Mouse (Mus musculus) ZHBTc4 (cell line): ENCODE data around the gene Egln2.

Source experiments
- DNase-seq: peaks from one replicate; pipeline ENCODE4 v3.0.0-alpha.2; 2011; ENCODE audit warnings: low read depth, low spot score

Gene Egln2

DNA sequence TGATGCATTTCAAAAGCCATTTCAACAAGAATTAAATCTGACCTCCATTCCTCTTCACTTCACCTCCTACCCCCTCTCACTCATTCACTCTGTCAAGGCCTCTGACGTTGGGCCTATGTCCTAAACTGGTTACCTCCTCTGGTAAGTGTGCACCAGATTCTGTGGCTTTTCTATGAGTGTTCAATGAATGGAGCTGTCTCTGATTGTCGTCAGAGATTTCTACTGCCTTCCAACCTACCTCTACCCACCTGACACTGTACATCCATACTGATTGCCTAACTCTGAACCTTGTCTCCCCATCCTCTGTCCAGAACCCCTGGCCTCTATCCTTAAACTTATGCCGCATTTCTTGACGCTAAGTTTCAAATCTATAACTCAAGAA is 11.3 kb upstream of the Egln2 start:
- no peak for DNase-seq

DNA sequence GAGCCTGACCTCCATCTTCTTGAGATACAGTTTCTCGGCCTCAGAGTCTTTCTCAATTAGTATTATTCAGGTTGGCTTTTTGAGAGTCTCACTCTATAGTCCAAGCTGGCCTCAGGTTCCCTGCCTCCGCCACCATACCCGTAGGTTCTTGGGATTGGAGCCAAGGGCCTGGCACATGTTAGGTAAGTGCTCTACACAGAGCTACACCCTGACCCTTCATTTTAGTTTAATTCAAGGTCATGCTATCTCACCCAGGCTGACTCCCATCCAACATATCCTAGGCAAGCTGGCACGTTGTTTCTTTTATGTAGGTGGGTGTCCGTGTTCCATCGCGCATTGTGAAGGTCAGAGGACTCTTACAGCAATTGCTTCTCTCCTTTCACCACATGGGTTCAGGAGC is 8.3 kb upstream of the Egln2 start:
- no peak for DNase-seq

DNA sequence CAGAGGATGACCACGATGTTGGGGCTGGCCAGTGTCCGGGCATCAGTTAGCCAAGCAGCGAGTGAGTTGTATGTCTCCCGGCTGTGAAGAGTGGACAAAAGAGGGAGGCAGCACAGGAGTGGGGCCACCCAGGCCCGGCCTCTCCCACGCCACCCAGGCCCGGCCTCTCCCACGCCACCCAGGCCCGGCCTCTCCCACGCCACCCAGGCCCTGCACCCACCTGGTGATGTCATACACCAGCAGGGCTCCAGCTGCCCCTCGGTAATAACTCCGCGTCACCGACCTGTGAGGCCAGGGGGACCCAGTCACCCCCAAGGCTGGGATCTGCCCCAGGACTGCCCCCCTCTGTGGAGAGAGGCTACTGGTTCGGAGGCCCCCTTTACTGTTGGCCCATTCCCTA is 7.9 kb upstream of the Egln2 start:
- DNase-seq: no peak

DNA sequence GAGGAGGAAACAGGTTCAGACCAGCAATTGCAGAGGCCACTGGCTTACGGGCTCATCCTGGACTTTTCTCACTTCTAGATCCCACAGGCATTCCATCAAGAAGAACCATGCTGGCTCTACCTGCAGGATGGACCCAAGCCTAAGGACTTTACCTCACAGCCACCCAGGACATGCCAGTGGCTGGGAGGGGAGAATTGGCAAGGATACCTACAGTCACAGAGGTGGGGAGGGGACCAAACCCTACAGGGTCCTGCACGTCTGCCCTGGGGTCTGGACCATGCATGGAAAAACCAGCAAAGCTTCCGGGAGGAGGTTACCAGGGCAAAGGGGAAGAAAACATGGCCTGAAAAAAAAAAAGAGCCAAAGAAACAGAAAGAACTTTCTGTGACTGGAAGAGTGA is 4.4 kb upstream of the Egln2 start:
- DNase-seq: no peak

DNA sequence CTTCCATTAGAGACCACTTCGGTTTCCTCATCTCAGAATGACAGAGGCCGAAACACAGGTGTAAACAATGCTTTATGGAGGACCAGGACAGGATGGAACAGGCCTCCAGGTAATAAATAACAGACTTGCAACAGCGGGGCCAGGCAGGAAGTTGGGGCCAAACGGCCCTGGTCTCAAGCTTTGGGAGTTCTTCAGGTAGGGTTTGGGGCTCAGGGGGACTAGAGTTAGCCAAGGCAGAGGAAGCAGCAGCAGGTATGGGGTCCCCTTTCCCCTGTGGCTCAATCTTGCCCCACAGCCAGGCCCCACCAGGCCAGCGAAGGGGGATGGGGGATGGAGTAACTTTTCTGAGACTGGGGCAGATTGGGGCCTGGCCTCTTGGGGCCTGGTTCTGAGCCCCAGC is 1.8 kb upstream of the Egln2 start:
- DNase-seq: no peak

DNA sequence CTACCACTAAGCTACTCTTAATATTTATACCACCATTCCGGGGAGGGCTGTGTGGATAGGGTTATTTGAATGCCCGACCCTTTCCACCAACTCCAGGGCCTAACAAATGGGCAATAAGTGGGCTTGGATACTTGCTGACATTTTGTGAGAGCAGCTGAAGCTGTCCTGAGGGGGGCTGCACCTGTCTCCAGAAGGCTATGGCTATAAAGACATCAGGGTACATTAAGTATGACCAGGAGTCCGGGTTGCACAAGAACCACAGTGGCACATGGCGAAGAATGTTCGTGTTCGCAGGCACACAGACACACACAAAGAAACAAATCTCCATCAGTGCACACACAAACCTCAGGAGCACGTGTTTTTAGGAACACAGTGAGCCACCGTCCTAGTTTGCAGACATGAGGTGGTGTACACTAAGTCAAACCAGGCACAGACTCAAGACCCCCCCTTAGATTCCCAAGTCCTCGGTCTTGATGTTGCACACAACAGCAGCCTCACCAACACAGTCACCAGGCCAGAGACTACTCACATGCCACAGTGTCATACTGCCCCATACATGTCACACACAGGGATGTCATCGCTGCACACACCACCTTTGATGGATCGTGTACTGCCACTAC is 983 bp upstream of the Egln2 start:
- no peak for DNase-seq

DNA sequence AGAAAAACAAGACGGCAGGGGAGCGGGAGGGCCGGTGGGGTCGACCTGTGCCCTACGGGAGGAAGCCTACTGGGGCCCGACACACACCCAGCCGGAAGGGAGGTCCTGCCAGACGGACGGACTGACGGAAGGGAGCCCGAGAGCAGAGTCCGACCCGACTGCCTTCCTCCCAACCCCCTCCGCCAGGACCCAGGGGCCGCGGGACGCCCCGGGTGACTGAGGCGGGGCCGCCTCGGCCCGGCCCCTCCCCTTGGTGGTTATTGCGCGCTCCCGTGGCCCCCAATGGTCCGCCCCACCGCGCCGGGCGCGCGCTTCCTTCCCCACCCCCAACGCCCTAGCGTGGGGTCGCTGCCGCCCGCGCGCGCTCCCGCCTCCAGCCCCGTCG is 381 bp downstream of the Egln2 start:
- peak; percentile 93 for DNase-seq

DNA sequence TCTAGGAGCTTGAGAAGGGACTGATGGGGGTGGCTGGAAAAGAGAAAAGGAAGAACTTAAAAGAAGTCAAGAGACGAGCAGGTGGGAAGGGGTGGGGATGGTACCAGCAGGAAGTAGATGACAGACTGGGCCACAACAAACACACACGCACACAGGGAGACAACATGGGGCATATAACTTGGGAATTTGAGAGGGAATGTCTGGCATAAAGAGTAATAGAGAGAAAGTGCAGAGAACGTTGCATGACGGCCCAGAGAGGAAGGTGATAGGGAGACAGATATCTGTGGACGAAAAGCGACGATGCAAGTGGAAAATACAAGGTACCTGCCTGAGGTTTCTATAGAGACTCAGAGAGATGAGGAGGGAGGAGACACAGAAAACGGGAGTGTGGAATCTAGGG is 906 bp downstream of the Egln2 start:
- DNase-seq: no peak

DNA sequence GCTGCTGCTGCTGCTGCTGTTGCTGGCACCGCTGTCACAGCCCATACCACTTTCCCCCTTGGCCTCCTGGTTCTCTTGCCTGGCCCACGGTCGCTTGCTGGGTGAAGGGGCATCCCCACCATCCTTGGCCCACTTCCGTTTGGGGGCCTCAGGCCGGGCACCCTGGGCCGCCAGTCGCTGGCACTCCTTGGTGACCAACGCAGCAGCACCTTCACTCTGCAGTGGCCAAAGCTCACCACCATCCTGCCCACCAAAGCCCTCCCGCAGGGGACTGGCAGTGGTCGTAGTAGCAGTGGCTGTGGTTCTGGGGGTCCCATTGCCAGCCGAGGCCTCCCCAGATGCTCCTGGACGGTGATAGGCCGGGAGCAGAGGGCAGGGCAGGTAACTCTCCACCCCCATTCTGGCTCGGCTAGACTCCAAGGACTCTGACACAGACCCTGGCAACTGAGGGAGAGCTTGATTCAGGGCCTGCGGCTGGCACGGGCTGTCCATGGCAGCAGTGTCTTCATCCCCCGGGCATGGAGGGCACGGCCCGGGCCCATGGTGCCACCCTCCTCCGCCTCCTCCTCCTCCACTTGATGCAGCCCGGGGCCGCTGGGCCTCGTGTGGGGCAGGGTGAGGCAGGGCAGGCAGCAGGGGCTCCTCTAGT is 1.5 kb downstream of the Egln2 start:
- DNase-seq: no peak

DNA sequence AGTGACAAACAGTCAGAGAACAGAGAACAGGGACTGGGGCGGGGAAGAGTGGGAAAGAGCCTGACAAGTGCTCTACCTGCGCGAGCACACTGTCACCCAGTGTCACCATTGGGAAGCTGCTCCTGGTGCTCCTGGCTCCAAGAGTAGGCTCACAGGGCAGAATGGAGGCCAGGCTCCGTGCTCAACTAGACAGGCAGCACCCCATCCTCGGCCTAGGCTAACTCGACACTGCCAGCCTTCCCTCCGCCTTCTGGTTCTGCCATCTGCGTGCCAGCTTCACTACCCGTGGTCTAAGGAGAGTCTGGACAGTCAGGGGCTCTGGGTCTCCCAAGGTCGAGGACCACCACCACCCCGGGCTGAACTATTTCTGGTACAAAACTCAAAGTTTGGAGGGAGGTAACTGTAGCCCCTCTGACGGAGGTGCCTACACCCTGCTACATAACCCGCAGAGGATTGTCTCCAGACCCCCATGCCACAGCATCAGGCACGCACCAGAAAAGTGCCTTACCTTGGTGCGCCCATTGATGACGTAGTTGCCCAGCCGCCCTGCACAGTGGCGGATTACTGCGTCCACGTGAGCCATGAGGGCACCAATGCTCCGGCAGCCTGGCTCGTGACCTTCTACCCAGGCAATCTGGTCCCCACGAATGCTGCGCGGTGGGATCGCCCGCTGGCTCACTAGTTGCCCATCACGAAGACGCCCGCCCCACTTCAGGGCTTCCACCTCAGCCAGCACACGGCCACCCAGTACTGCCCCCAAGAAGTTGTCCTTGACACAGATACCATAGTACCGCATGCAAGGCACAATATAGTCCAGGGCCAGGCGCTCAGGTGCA is 2.3 kb downstream of the Egln2 start:
- DNase-seq: peak; percentile 80

DNA sequence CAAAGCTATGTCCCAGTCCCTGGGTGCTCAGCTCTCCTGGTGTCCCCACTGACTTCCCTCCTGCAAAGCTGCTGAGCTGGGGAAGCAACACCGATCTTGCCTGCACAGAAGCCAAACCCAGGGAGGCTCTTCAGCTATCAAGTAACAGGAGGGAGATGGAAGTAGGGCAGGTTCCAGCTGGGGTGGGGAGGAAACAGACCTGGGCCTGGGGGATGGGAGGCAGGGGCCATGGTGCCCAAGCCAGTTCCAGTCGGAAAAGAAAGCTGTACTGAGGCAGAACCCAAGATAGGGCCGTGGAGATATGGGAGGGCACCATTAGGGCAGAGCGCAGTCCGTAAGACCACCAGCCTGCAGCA is 3.2 kb downstream of the Egln2 start:
- DNase-seq: no peak

DNA sequence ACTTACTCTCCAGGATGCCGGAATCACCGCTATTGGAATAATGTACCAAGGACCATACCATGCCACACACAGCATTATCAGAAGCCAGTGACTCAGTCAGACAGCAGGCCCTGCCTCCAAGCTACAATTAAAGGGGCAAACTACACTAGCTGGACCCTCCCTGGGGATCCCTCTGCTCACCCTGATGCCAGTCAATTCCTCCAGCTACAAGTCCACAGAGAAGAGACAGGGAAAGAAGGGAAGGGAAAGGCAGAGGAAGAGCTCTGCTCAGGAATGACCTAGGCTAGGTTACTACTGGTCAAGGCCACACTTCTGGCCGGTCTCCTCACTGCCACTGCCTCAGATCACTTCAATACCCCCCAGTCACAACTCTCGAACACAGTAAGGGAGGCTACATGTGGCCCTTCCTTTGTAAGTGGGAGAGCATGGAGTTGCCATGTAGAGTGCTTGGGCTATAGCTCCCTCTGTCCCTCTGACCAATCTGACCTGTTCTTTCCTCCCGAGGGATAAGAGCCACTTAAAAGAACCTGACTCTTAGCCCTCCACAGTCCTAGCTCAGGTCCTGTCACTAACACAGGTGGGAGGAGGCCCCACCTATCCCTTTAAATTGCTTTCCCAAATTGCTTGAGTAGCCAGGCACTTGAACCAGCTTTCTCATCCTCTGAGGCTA is 3.7 kb downstream of the Egln2 start:
- no peak for DNase-seq

DNA sequence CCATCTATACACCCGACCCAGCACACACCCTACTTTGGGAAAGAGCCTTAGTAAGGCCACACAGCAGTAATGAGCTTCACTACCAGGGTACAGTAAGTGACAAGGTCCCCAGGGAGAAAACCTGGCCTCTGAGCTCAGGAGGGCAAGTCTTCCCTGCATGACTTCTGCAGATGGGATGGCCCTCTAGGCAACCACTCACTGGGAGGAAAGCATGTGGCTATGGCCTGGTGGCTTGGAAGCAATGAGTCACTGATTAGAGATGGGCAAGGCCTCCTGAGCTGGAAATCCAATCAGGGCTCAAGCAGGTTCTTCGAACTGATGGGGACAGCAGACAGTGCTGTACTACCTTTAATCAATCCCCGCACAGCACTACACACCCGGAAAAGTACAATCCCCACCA is 4.9 kb downstream of the Egln2 start:
- no peak for DNase-seq

DNA sequence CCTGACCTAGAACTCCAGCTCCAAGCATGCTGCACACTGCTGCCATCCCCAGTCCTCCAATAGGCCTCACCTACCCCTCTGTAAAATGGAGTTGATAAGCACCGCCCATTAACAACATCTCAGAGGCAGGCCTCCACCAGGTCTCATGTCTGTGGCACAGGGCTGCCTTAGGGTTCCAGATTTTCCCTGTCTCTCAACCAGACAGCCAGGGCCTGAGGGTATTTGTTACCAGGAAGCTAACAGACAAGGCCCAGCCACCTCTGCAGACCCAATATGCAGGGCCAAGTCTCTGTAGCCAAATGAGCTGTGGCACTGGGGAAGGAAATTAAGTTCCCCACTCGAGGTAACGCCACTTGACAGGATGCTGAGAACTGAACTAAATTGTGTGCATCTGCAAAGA is 5.7 kb downstream of the Egln2 start:
- no peak for DNase-seq

DNA sequence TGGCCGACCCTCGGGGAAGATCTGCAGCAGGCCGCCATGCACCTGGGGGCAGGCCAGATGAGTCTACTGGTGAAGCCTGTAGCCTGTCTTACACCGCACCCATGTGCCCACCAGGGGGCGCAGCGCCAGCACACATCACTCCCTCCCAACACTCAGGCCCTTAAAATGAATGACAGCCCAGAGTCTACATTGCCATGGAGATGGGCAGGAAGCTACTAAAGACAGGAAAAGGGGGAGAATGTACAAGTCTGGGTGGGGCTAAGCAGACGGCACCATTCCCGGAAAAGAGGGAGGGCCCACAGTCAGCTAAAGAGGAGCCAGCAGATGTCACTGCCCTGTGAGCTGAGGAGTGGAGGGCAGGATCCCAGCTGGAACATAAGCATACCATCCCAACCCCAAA is 6.7 kb downstream of the Egln2 start:
- DNase-seq: peak; percentile 98

DNA sequence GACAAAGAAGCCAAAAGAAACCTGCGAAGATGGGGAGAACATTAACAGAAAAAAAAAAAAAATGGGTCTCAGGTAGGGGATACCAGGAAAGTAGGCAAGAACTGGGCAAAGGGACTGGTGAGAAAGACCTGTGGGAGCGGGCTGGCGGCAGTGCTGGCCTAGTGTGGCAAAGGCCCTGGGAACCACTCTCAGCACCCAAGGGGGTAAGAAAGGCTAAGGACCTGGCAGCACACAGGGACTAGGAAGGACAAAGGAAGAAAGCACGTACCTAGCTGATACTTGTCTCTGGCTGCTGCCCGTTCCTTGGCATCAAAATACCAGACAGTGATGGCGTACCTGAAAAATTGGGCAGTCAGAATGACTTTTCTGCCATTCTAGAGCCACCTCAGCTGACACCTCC is 7.3 kb downstream of the Egln2 start:
- DNase-seq: no peak

DNA sequence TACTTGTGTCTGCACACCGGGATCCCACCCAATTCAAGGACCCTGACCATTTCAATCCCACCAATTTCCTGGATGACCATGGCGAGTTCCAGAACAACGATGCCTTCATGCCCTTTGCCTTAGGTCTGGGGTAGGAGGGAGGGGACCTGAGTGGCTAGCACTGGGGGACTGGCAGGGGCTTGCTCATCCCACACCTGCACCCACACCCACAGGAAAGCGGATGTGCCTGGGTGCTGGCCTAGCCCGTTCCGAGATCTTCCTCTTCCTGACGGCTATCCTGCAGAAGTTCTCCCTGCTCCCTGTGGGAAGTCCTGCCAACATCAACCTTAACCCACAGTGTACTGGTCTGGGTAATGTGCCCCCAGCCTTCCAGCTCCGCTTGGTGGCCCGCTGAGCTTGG is 8.4 kb downstream of the Egln2 start:
- DNase-seq: no peak

DNA sequence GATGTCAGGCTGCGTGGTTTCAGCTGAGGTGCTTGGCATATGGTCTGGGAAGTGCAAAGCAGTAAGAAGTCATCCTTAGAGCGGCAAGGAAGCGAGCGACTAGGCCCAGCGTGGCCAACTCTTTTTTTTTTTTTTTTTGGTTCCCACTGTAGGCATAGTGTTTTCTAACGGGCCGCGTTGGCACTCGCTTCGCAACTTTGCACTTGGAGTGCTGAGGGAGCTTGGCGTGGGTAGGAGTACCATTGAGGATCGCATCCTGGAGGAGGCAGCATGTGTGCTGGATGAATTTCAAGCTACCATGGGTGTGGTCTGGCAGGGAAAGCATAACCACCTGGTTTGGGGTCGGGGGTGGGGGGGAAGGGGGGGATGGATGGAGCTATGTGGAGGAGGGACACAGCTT is 10.6 kb downstream of the Egln2 start:
- DNase-seq: no peak

DNA sequence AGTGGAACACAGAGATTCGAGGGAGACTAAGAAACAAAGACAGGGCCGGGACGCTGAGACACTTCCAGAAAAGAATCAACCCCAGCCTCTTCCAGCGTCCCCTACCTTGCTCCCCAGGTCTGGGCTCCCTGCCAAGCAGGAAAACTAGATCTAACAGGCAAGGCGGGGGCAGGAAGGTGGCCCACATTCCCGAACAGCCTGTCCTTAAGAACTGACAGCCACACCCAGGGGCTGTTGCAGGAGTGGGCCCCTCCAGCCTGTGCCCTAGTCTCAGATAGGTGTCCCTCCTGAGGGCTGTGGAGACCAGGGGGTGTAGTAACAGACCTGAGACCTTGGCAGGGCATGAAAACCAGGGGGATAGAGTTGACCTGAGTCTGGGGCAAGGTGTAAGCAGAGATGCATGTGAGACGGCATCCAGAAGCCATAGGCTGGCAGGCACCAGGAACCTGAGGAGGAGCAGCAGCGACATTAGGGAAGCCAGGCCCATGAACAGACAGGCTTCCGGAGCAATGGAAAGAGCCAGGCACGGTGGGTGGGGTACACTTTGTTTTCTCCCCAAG is 13.3 kb downstream of the Egln2 start, which contains the start of gene Cyp2t4:
TSS of gene Cyp2t4 (plus strand) at position 510 of the 560 bp plus-strand sequence.
- peak; percentile 54 for DNase-seq

DNA sequence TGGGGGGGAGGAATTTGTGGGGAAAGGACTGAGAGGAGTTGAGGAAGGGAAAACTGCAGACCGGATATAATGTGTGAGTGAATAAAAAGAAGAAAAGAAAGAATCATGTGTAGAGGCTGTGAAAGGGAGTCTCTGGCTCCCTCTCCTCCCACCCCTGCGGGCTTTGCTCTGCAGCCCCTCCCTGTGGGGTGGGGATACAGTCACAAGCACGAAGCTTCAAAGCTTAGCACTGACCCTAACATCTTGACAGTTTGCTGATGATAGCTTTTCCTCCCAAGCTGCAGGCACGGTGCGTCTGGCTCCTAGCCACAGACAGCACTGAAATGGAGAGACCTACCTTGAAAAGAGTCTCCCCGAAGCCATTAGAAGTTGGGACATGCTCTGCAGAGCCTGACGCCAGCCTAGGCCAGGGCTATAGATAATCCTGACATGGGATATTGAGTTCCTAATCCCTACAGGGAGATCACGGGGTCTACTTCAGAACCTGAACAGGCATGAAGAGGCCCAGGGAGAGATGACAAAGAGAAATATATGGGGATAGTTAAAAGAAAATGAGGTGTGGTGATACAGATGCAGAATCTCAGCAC is 30.1 kb downstream of the Egln2 start:
- no peak for DNase-seq

DNA sequence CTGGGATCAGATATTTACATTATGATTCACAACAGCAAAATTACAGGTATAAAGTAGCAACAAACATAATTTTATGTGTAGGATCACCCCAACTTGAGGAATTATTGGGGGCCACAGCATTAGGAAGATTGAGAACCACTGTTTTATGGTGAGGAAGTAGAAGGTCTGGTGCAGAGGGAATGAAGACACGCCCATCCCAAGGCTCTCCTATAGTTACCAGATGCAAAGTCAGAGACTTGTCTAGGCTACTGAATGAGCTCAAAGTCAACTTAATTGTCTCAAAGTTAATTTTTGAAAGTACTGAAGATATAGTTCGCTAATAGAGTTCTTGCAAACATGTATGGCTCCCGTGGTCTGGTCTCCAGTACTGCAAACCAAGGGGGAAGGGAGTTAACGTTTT is 32.8 kb downstream of the Egln2 start:
- no peak for DNase-seq

DNA sequence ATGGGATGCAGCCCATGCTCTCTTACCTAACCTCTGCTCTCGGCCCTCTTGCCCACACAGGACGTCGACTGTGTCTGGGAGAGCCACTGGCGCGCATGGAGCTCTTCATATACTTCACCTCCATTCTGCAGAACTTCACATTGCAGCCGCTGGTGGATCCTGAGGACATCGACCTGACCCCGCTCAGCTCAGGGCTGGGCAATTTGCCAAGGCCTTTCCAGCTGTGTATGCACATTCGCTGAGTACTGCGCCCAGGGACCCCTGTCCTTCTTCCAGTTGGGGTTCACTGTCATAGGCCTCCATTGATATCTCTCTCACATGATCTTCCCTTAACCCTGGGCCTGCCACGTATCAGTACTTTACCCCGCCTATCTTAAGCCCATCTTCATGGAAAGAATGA is 33.4 kb downstream of the Egln2 start:
- DNase-seq: peak; percentile 17
